Mouse (Mus musculus): ENCODE measurements at regions not wholly inside any gene's neighbourhood (a gene's known extent, or its start where the extent isn't known, plus 50 kb on each side); places are given as distances from the start of the nearest gene placed in this dataset.
A peak's percentile ranks its signal among the peaks of the same experiment; 100 is the strongest.

DNA sequence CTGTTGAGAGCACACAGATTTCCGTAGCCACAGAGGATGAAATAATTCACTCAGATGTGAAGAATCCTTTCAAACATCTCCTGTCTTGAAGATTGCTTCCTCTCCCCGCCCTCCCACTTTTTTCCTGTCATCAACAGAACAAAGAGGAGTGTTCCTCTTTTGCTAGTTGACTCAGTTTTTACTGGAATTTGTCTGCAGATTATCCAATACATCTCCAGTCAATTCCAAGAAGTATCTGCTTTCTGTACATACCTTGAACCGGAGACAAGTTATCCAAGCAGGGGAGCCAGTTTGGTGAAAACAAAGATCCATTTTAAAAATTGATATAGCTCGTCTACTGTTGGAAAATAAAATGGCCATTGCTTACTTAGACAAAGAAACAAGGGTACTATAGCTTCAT, 328.5 kb downstream of the Ttll7 start:
- DNase-seq (ENCODE audit: low spot score) = no peak

DNA sequence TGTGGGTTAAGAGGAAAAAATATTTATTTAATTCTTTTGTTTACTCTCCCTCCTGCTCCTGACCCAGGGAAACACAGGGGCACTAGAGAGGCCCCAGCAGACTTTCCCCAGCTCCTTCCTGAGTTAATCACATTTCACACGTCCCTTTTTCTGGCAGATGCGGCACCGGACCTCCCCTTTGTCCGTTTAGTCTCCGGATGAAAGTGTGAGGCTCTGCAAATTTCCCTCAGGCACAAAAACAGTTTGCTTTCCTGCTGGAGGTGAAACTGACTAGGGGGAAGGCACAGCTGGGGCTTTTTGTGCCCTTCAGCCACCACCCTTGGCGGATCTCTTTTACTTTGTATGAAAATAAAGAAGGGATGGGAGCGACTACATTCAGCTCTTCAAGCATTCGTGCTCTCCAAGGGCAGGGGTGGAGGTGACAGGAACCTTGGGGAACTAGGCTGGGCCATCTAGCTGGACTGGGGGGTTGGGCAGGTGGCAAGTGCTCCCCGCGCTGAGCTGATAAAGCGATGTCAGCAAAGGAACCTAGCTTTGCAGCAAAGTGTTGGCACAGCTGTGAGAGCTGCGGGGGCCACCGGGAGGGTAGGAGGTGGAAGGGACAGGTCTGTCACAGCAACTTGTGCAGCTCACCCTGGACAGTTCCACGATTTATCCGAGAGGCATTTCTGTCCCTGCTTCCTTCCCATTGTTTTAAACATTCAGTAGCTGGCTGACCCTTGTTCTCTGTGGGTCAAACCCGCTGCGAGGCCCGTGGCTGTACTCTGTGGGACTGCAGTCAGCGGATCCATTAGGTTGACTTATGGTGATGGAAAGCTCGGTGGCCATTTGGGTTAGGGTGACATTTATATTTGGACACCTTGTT, 329.6 kb downstream of the Ttll7 start:
- no peak for DNase-seq (ENCODE audit: low spot score)

DNA sequence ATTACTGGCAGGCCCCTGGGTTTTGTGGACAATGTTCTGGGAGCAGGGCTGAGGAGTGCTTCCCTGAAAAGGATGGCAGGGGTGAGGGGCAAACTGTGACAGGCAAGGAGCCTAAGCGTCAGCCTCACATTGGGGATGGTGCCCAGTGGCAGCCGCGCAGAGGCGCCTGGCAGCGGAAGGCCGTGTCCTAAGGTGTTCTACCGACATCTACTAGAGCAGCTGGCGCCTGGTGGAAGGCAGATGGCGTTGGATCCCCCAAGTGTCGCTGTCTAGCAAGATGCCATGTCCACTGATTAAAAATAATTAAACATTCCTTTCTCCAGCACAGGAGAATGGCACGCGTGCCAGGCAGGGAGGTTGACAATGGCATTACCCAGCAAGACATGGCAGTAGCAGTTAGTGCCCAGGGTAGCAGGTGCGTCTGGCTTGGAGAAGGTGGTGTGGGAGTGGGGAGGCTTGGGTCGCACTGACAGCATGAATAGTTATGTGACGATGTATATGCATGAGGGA, 330.3 kb downstream of the Ttll7 start:
- no peak for DNase-seq (ENCODE audit: low spot score)

DNA sequence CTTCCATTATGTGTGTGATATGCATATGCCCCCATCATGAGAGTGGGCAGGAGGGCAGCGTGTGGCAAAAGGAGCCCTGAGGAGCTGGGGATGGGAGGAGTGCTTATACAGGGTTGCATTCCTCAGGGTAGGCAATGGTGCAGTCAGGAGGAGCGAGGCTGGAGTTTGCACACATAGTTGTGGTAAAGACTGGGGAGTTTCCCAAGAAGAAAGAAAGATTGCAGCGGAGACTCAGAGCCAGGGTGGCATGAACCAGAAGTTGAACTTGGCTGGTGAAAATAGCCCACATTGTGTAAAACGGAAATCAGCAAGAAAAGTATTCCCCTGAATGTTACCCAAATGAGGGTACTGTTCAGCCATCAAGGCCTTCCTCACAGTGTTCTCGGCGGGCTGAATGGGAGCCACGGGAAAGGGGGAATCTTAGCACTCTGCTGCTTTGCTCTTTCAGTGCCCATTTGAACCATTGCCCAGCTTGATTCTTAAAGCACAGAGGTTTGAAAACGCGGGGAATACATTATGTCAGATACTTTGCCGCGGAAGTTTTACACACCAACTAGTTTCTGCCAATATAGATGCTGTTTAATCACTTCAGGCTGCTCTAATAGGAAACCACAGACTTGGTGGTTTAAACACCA, 331.6 kb downstream of the Ttll7 start:
- no peak for DNase-seq (ENCODE audit: low spot score)

DNA sequence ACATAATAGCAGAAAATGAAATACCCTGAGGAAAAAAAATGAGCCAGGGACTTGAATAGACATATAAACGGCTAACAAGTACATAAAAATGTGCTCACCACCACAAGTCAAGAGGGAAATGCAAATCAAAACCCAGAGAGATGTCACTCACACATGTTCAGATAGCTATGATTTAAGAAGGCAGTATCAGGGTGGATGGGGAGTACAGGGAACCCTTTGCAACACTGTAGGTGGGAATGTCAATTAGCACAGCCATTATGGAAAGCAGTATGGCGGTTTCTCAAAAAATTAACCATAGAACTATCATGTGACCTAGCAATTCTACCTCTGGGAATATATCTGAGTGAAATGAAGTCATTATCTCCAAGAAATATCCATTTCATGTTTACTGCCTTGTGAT, 337.6 kb downstream of the Ttll7 start:
- no peak for DNase-seq (ENCODE audit: low spot score)

DNA sequence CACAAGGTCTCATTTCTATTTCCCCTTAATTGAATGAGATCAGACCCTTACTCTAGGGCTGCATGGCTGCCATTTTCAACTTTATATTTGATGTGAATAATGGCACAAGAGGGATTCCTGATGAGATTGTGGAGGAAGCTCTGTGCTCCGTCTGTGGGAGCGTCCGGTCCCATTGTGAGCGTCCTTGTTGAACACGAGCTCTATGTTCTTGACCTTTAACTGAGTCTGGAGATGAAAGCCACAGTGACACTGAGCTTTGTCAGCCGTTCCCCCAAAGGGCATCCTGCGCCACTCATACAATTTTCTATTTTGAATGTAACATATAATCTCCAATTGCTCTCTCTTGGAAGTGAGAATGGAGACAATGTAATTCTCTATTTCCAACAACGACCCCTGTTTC, 344.5 kb downstream of the Ttll7 start:
- no peak for DNase-seq (ENCODE audit: low spot score)

DNA sequence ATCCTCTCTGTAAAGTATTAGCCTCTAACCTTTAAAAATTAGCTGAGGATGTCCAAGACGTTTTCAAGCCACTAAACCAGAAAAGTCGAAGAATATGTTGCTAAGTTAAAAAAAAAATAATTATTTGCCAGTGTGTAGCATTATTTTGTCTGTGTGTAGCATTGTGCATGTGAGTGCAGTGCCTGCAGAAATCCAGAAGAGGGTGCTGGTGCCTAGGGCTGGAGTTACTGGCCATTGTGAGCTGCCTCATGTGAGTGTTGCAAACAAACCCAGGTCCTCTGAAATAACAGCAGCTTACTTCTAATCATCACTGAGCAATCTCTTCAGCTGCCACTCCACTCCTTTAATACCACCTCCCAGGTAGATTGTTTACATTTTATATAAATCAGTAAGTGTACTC, 345.0 kb downstream of the Ttll7 start:
- no peak for DNase-seq (ENCODE audit: low spot score)

DNA sequence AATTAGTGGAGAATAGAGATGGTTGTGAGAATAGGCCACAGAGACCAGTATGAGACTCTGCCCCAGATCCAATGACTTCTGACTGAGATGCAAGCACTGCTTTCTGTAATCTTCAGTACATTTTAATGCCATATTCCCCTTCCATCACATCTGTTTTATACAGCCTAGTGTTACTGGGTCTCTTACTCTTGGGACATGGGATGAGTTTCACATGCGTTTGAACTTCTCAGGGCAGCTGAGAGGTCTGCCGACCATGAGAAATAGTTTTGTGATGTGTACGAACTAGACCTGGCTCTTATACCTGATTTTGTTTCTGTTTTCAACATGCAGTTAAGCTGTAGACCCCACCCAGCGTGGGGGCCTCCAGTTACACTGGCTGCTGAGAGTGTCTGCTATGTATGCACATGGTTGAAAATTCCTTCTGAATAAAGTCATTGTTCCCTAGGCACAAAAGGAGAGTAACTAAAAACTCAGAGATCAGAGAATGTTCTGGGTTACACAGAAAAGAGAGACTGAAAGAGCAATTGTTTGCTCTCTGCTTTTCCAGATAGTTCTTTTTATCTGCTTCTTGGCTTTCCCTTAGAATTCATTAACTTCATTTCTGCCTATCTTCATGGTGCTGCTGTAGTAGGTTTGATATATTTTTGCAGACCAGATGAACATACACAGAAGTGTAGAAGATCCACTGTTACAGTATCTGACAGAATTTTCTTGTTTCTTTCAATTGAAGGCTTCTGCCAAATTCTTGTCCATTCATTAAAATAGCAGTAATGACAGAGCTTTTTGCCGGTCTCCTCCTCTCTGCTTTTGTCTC, 359.2 kb downstream of the Ttll7 start:
- no peak for DNase-seq (ENCODE audit: low spot score)

DNA sequence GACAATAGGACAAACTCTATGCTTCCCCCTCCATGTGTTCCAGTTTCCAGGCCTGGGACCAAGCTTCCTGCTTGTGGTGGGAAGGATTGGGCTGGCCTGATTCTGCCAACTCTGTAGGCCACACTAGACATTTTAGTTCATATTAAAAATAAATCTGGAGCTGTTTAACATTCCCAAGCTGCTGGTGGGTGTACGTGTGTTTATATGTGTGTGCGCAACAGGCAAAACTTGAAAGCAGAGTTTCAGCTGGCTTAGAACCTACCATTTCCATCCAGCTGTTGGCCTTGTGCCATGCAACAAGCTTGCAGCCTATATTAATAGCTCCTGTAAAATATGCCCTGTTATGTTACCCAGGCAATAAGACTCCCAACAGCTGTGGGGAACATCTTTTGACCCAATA, 376.5 kb downstream of the Ttll7 start:
- DNase-seq (ENCODE audit: low spot score) = peak; percentile 38

DNA sequence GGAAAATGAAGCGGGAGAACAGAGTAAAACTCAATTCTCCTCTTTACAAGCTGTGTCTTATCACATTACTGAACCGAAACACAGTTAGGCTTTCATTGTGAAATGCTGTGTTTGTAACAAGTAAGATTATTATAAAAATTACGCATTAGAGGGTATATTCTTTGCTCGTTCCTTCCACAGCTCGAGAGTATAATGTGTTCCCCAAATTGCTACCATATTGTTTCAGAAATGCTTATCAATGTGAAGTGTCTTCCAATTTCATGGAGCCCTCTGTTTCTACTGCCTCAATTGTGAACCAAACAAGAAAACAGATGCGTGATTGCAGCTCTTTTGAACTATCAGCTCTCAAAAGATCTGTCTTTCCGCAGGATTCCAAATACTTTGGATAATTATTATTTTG, 378.4 kb downstream of the Ttll7 start:
- no peak for DNase-seq (ENCODE audit: low spot score)

DNA sequence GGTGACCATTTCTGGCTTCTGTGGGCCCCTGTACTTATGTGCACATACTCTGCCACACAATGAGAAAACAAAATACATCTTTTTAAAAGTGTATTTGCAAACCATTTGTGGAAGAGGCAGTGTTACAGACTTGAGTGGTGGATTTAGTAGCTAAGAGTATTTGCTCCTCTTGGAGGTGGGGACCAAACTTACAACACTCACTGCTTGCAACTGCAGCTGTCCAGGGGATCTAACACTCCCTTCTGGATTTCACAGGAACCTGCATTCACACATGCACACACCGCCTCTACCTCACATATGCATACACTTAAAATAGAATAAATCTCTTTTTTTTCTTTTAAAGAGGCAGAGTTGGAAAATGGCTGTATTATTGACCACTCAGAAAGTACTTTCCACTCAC, 386.2 kb downstream of the Ttll7 start:
- DNase-seq (ENCODE audit: low spot score) = no peak

DNA sequence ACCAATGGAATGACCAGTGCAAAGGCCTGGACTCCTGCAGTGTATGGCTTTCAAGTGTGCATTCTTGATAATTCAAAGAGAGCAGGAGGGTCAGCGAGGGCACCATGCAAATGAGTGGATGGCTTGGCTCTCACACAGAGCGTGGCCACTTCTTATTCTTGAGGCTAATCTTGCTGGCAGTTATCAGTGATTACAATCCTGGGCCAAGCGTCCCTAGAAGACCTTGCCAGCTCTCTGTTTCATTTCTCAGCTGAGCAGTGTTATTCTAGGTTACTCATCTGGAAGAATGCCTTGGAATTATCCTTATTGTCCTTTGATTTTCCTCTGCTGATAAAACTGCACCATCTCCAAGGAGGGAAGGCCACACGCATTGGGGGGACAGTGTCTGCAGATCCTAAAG, 388.5 kb downstream of the Ttll7 start:
- no peak for DNase-seq (ENCODE audit: low spot score)

DNA sequence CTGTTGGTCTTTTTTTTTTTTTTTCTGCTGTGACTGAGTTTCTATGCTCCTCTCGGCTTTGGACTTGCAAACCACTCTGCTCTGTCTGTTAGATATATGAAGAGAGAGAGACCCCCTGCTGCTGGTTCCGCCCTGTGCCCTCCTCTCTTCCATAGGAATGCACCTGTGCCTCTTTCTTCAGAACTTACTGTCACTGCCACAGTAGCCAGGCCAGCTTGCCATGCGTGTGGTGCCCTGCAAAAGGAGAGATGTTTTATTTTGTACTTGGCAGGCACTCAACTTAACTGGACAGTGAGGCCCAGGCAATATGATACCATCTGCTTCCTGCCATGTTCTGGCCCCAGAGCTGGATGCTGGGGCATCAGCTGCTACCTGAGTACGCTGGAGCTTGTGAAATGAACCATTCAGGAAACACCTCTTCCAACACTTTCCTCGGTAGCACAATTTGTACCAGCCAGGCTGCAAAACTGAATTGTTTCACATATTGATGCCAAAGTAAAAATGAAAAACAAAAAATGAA, 392.8 kb downstream of the Ttll7 start:
- no peak for DNase-seq (ENCODE audit: low spot score)

DNA sequence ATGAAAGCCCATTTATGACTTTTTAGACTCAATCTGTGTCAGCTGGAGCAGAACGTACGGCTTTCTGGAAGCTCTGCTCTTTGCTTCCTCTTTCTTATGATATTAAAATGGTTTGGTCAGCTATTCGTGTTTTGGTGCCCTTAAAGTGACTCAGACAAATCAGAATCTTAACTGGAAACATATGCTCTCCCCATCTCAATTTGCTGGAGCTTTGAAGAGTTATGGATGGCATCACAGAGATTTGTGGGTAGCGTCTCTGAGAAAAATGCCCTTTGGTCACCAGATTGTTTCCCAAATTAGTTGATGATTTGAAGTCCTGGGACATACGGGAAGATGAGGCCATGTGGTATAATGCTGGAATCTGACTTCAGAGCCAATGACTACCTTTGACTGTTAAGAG, 394.0 kb downstream of the Ttll7 start:
- DNase-seq (ENCODE audit: low spot score) = no peak

DNA sequence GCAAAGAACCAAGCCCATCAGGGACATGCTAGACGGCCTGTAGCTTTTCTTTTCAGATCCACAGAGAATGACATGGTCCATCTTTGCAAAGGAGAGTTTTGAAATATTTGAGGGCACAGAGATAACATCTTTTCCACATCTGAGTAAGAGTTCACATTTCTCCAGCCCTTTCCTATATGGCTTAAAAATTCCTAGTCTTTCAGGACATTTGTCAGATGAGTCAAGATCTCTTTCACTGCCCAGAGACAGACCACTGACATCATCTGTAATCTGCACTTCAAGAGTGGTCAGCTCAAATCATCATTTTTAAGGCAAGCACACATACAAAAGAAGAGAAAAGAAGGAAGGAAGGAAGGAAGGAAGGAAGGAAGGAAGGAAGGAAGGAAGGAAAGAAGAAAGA, 397.3 kb downstream of the Ttll7 start:
- no peak for DNase-seq (ENCODE audit: low spot score)

DNA sequence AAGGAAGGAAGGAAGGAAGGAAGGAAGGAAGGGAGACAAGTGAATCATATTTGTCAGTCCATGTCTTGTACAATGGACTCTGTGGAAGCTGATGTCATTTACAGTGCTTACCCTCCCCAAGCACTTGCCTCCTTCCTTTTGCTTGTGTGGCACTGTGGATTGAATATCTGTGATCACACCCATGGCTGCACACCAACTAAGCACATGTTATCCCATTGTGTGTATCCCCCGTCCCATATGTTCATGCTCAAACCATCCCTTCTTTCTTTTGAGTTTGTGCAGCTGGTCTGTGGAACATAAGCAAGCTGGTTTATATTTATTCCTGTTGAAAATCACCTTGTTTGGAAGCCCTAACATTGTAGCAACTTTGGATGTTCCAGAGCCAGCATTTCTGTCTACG, 397.7 kb downstream of the Ttll7 start:
- peak; percentile 28 for DNase-seq (ENCODE audit: low spot score)

DNA sequence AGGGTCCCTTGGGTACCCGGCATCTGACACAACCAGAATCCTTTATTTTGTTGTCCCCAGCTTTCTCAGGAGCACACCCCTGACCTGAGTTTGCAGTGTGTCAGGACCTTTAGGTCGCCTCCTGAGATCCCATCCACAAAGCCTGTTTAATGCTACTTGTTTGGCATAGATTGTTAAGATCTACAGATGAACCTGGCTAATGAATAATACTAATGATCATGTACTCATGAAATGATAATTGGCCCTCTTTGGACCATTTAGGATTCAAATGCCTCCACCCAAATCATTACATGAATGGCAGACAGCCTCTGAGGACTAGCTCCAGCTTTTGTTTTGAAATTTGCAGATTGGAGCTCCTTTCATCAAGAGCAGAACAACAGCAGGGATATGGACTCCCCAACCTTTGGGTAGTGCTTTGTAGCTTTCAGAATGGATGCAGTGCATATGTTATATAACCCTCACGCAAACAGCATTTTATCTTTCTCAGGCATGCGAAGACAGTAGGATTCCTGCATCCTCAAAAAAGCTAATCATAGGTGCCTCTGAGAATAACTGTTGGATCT, 400.1 kb downstream of the Ttll7 start:
- DNase-seq (ENCODE audit: low spot score) = no peak

DNA sequence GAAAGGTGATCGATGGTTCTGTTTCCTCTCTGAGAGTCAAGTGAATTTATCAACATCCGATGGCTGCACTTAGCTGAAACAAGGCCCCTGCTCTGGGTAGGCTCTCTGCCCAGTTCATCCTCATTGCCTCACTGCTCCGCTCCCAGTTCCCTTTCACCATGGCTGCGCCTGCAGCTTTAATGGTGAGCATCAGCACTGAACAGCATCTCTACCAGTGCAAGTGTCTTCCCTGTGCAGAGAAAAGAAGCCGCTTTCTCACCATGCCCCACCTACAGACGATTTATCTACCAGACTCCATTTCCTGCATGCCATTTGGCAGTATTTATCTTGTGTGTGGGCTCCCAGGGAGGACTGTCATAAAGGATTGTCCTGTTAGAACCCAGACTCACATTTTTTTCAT, 400.6 kb downstream of the Ttll7 start:
- DNase-seq (ENCODE audit: low spot score) = no peak

DNA sequence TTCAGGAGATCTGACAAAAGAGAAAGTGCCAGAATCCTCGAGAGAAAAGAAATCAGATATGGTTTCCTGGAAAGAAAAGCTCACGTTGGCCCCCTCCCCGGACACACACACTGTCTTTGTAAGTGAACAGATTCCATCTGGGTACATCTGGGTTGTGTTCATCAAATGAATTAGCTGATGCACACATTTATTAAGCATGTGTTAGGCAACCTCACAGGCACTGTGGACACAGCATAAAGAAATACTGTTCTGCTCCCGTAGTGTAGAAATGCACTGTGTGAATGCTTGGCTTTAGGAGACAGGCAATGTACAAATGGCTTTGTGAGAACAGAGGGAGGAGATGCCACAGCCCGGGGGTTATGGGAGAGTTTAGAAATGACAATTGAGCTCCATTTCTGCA, 402.3 kb downstream of the Ttll7 start:
- DNase-seq (ENCODE audit: low spot score) = no peak

DNA sequence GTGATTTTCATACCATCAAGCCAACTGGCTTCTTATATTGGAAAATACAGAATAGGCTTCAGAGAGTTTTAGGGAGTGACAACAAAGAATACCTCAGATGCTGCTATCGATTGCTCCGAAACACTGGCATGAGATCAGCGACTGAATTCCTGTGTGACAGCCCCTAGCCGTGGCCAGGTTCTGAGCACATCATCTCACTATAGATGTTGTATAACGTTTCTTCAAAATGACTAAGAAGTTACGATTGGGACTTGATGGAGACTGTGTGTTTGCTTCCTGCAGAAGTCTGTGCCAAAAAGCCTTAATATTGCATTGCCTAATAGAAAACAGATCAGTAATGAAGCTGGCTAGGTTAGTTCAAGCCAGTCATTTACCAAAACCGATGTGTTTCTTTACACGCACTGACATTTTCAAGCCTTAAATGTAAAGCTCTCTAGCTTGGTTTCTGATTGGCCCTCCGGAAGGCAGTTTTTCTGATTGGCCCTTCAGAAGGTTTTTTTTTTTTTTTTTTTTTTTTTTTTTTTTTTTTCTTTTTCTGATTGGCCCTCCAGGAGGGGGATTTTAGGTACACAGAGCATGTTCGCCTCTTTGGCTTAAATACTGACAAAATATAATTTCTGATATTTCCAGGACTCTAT, 408.9 kb downstream of the Ttll7 start:
- DNase-seq (ENCODE audit: low spot score) = no peak

DNA sequence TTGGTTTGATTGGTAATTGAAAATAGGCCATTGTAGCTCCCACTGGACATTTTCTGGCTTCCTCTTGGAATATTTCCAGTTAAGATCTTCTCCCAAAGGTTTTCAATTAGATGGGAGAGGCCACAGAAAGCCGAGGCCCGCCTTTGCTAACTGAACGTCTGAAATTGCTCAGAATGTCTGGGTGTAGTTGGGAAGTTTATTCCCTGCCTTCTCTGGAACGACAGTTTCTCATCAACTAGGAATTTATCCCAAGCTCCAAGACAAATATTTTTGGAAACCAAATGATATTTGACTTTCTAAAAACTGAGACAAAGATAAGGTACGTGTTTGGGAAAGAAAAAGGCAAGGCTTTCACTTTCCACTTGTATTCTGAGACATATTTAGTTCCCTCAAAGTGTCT, 414.4 kb downstream of the Ttll7 start:
- DNase-seq (ENCODE audit: low spot score) = no peak

DNA sequence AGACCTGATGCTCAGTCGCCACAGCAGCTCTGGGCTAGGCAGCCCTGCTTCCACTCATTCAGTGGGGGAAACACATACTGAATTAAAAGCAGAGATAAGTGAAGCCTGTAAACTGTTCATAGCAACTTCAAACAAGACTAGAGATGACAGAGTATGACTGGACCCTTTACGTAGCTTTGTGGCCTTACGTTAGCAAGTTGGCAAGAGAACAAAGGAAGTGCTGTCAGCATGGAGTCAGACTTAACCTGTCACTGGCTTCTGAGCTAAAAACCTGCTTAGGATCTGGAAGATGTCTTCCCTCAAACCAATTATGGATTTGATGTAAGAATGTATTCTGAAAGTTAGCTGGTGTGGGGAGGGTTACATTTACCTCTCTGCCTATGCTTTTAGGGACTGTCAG, 421.3 kb downstream of the Ttll7 start:
- no peak for DNase-seq (ENCODE audit: low spot score)

All from layer of hippocampus, adult 11-12 months (tissue).